Mouse (Mus musculus): ENCODE measurements at regions not wholly inside any gene's neighbourhood (a gene's known extent, or its start where the extent isn't known, plus 50 kb on each side); places are given as distances from the start of the nearest gene placed in this dataset.

DNA sequence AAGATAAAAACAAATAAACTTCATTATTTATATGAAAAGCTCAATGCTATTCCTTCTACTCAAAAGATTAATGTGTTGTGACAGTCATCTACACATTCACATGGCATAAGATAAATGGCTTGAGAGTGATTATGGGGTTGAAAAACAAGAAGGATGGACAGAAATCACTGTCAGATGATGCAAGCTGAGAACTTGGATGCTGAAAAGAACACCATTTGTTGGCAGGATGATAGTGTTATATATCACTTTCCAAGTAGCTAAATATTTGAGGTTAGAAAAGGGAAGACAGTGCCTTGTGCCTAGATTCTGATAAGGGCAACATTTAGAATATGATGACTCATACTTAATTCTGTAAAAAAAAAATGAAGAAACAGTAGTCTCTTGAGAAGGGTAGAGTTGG is 817.0 kb downstream of the Phex start:
- no peak for DNase-seq (ENCODE audit: low spot score)
- ATAC-seq (ENCODE audit: low FRiP score, low TSS enrichment) = no peak

GRCm38 (mm10) chrX:156594735-156595134 is 820.4 kb downstream of the Phex start:
- TF ChIP-seq EP300 (optimal IDR thresholded peaks at IDR 0.05) (no peak), CTCF (IDR thresholded peaks at IDR 0.05; ENCODE audit: low read depth) (no peak)
- WGBS = 62% methylated on average over 5 of the region's 5 CpGs
- Histone ChIP-seq H3K9ac (ENCODE audit: low read length) (no peak overlapping the region), H3K4me3 (ENCODE audit: low read depth, low read length) (no peak overlapping the region), H3K27me3 (ENCODE audit: control insufficient read depth, insufficient read depth, low read length) (no peaks in the 10 kb centered on the region), H3K27ac (replicated peaks) (no peak overlapping the region), H3K36me3 (ENCODE audit: control insufficient read depth, insufficient read depth, low read length) (no peaks in the 10 kb centered on the region), H3K4me2 (replicated peaks; ENCODE audit: low read depth) (no peak overlapping the region), H3K9me3 (ENCODE audit: control insufficient read depth, low read length) (no peaks in the 10 kb centered on the region), H3K4me1 (replicated peaks; ENCODE audit: control insufficient read depth, insufficient read depth) (no peaks in the 10 kb centered on the region)
- DNase-seq (ENCODE audit: low spot score) = peak; percentile 9
- ATAC-seq (ENCODE audit: low FRiP score, low TSS enrichment) = 0 out of 2 replicates have a peak, but pooled peaks have one; percentile 35

More for the DNA sequence above, 817.0 kb downstream of the Phex start:
- Histone ChIP-seq H3K4me1 (replicated peaks; ENCODE audit: control insufficient read depth, insufficient read depth) (no peaks in the 10 kb centered on the region), H3K9ac (ENCODE audit: low read length) (no peak overlapping the region), H3K4me2 (replicated peaks; ENCODE audit: low read depth) (no peak overlapping the region), H3K4me3 (ENCODE audit: low read depth, low read length) (no peak overlapping the region), H3K27me3 (ENCODE audit: control insufficient read depth, insufficient read depth, low read length) (no peaks in the 10 kb centered on the region), H3K27ac (replicated peaks) (no peak overlapping the region), H3K36me3 (ENCODE audit: control insufficient read depth, insufficient read depth, low read length) (no peaks in the 10 kb centered on the region), H3K9me3 (ENCODE audit: control insufficient read depth, low read length) (no peaks in the 10 kb centered on the region)
- no peak for TF ChIP-seq EP300 (optimal IDR thresholded peaks at IDR 0.05)
- TF ChIP-seq CTCF (IDR thresholded peaks at IDR 0.05; ENCODE audit: low read depth) = no peak

All from stomach, postnatal 0 days (tissue).